Mouse (Mus musculus): Measurements from ENCODE around the gene Psmg3. TPM values are rescaled to one million over a fixed set of nuclear protein-coding genes. Genes with fewer than 3 reads are reported as not detected.

The Psmg3 gene
- polyA plus RNA-seq, 1 experiment from 2014 or later = 74.0 TPM

DNA sequence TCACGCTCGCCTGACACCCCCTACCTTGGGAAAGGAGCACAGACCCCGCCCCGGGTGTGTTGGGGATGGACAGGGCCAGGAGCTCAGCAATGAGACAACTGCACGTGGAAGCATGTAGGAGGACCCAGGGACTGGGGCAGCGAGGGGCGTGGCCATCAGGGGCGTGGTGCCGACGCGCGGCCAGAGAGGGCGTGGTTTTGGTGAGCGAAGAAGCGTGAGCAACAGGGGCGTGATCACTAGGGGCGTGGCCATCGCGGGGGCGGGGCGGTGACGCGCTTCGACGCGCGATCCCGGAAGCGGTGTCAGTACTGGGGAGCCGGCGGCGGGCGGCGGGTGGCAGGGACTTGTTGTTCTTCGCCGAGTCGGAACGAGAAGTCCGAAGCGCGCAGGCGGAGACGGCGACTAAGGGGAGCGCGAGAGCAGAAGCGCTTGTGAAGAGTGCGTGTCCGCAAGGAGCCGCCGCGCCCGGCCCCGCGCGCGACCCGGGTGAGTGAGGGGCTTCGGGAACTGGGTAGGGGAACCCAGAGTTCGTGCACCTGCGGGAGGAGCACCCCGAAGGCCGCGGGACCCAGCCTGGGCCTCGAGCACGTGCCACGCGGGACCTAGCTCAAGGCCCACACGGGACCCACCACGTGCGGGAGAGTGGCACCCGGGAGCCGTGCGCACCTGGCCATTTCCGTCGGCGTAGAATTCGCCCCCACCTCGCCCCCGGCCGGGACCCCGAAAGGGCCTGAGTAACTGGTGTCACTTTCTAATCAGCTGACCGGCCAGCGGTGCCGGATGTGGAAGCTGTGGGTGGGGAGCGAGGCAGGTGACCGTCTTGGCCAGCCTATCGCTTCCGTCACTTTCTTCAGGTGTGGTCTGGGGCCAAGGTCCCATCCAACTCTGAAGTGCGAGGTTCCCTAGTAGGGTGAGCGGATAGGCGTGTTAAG lies 35.2 kb downstream of the Psmg3 start, which contains the start of gene Mafk:
Gene Mafk, plus strand, starts transcription at position 287 of the 932 bp plus-strand sequence.
- no peaks in the 10 kb centered on the region for H3K9me3 ChIP-seq
- ATAC-seq (replicated peaks) = peak; percentile 84
- peak within 1 kb of the TSS; percentile 100 for H3K4me2 ChIP-seq
- no peaks in the 10 kb centered on the region for H3K27me3 ChIP-seq (replicated peaks)
- peaks cover 26% of the 10 kb centered on the region for H3K4me1 ChIP-seq
- peak within 1 kb of the TSS; percentile 60 for H3K9ac ChIP-seq
- H3K4me3 ChIP-seq = peak within 1 kb of the TSS; percentile 84
- H3K27ac ChIP-seq = peak within 1 kb of the TSS; percentile 67; the same call in 1 of the 2 replicates
- H3K36me3 ChIP-seq (replicated peaks) = no peaks in the 10 kb centered on the region
- 1% methylated on average over 92 of the region's 92 CpGs for WGBS

DNA sequence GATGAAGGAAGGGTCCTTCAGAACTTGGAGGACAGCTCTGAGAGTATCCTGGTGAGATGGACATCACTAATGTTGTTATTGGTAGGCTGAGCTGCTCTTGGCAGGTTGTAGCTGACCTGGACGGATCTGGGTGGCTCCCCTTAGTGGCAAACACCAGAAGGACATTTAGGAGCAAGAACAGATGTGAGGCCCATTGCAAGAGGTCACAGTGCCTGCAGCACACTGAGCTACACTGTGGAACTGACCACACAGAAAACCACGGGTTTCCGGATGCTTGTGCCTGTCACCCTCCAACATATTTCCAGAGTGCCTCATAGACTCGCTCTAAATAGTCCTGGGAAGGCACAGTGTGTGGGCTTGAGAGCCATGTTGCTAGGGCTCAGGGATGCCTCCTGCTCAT lies 37.2 kb downstream of the Psmg3 start:
- Histone ChIP-seq H3K36me3 (replicated peaks) (no peaks in the 10 kb centered on the region), H3K27ac (no peak overlapping the region), H3K9me3 (no peaks in the 10 kb centered on the region), H3K9ac (no peak overlapping the region), H3K27me3 (replicated peaks) (no peaks in the 10 kb centered on the region), H3K4me1 (peaks cover 21% of the 10 kb centered on the region), H3K4me2 (no peak overlapping the region), H3K4me3 (no peak overlapping the region)
- ATAC-seq (replicated peaks) = no peak
- 51% methylated on average over 4 of the region's 4 CpGs for WGBS

DNA sequence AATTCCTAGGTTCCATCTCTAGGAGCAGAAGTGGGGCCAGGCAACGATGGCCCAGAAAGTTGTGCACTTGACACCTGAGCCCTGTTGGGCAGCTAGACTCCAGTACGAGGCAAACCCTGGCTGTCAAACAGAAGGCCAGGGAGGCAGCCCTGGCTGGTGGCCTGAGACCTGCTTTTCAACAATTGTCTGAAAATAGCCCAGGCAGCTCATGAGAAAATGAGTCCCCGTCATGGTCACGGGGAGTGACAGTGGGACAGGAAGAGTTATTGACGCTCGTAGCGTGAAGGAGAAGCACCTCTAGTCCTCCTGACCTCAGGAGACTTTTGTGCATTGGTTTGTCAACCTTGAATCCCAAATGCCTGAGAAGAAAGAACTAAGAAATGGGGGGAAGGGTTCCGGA lies 45.3 kb downstream of the Psmg3 start:
- Histone ChIP-seq H3K4me3 (no peak overlapping the region), H3K9me3 (no peaks in the 10 kb centered on the region), H3K4me1 (no peaks in the 10 kb centered on the region), H3K27ac (no peak overlapping the region), H3K4me2 (no peak overlapping the region), H3K36me3 (replicated peaks) (no peaks in the 10 kb centered on the region), H3K27me3 (replicated peaks) (no peaks in the 10 kb centered on the region), H3K9ac (no peak overlapping the region)
- 86% methylated on average over 8 of the region's 8 CpGs for WGBS
- no peak for ATAC-seq (replicated peaks)

DNA sequence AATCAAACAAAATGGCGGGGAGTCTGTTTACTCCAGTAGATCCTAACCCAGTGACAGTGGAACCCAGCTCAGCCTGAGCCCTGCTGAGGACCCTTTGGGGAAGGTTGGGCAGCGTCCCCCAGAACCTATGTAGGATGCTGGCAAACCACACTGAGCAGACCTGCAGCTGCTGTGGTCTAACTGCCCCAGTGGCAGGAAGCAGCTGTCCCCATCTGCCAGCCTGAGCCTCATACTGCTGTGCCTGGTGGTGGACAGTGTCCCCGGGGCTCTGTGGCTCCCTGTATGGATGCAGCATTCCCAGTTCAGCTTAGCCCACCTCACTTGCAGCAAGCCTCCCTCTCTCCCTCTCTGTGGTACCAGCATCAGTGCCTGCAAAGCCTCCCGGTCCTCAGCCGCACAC lies 49.7 kb downstream of the Psmg3 start:
- peaks cover 12% of the 10 kb centered on the region for H3K4me1 ChIP-seq
- H3K9me3 ChIP-seq = no peaks in the 10 kb centered on the region
- H3K27me3 ChIP-seq (replicated peaks) = no peaks in the 10 kb centered on the region
- ATAC-seq (replicated peaks) = no peak
- no peak overlapping the region for H3K27ac ChIP-seq
- 80% methylated on average over 5 of the region's 5 CpGs for WGBS
- no peak overlapping the region for H3K9ac ChIP-seq
- peaks cover 11% of the 10 kb centered on the region for H3K36me3 ChIP-seq (replicated peaks)
- H3K4me3 ChIP-seq = no peak overlapping the region
- H3K4me2 ChIP-seq = no peak overlapping the region

DNA sequence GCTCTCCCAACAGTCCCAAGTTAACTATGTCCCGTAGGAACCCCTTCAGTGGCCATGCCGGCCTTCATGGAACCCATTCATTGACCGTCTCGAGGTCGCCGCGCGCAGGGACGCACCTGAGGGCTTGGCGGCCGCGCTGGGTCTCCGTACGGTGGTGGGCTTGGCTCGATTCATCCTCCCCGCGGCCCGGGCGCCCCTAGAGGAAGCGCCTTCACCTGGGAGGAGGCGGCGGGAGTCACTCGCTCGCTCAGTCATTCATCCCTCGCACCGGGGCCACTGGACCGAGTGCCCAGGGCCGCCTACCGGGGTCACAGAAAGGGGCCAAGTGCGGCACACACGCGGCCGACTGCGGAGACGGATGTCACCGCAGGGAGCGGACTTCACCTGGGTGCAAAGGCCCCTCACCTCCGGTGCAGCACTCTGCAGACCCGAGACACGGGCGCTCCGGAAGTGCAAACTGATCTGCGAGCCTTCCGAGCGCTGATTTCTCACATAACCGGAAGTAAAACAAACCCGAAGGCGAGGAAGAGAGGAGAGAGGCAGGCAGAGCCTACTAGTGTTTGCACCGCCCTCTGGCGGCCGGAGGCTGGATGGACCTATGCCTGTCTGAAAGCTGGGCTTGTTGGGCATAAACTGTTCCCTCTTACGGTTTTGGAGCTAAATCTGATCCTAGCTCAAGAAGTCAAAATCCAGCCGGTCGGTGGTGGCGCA lies 51.3 kb downstream of the Psmg3 start, which contains the start of gene Ints1:
Gene Ints1, minus strand, starts transcription at position 459 of the 711 bp plus-strand sequence.
- peak within 1 kb of the TSS; percentile 96 for H3K4me3 ChIP-seq
- 1% methylated on average over 55 of the region's 55 CpGs for WGBS
- H3K4me1 ChIP-seq = peaks cover 12% of the 10 kb centered on the region
- peak within 1 kb of the TSS; percentile 84 for H3K9ac ChIP-seq
- H3K27me3 ChIP-seq (replicated peaks) = no peaks in the 10 kb centered on the region
- peak within 1 kb of the TSS; percentile 90 for H3K4me2 ChIP-seq
- H3K27ac ChIP-seq = peak within 1 kb of the TSS; percentile 67
- ATAC-seq (replicated peaks) = peak; percentile 93
- H3K9me3 ChIP-seq = no peaks in the 10 kb centered on the region
- peaks cover 25% of the 10 kb centered on the region for H3K36me3 ChIP-seq (replicated peaks)

Other genes starting within 250 kb of the Psmg3 start
- 12.2 and 14.0 TPM in 2 replicates for gene Micall2, start 90.5 kb downstream of the Psmg3 start, polyA plus RNA-seq (2015; fragmentation: Nextera tagmentation; extraction: Ambion mirVana)
- 32.8 and 34.3 TPM in 2 replicates for gene Ints1, start 51.2 kb downstream of the Psmg3 start, polyA plus RNA-seq (2015; fragmentation: Nextera tagmentation; extraction: Ambion mirVana)
- 18.2 and 18.8 TPM in 2 replicates for gene Mafk, start 35.4 kb downstream of the Psmg3 start, polyA plus RNA-seq (2015; fragmentation: Nextera tagmentation; extraction: Ambion mirVana)
- 0.14 and 0.30 TPM in 2 replicates for gene Tmem184a, start 7.0 kb downstream of the Psmg3 start, polyA plus RNA-seq (2015; fragmentation: Nextera tagmentation; extraction: Ambion mirVana)
- not detected in 2 replicates for gene Gm26938, start 478 bp downstream of the Psmg3 start, polyA plus RNA-seq (2015; fragmentation: Nextera tagmentation; extraction: Ambion mirVana)
- gene Elfn1, start 81.1 kb upstream of the Psmg3 start, polyA plus RNA-seq (2015; fragmentation: Nextera tagmentation; extraction: Ambion mirVana) = 2.7 and 4.3 TPM in 2 replicates

Measured in midbrain, embryonic 15.5 days (tissue).